Mouse (Mus musculus) heart, adult 2 months (tissue): ENCODE data around the gene Rspry1.

ENCODE experiments used
- CTCF ChIP-seq: fragments of 200-600 bp; IDR thresholded peaks from 2 replicates; pipeline ENCODE4 v1.8.1; 2022; ENCODE audit warnings: antibody characterized with exemption, mild to moderate bottlenecking, moderate library complexity
- EP300 ChIP-seq: fragments of 200-500 bp; IDR thresholded peaks from 2 replicates; pipeline ENCODE4 v1.6.1; 2011; ENCODE audit warnings: low read depth, low read length, control low read depth; ENCODE audit not compliant: insufficient read depth

GRCm38 (mm10) chr8:94645202-94645601 lies 43.5 kb downstream of the Rspry1 start:
- TF ChIP-seq CTCF: no peak
- TF ChIP-seq EP300: no peak
